Mouse (Mus musculus): ENCODE measurements at regions not wholly inside any gene's neighbourhood (a gene's known extent, or its start where the extent isn't known, plus 50 kb on each side); places are given as distances from the start of the nearest gene placed in this dataset.
A peak's percentile ranks its signal among the peaks of the same experiment; 100 is the strongest.

GRCm38 (mm10) chr4:81727735-81728581, 285.3 kb upstream of the Mpdz start:
- DNase-seq = no peak

GRCm38 (mm10) chr4:81726761-81727723, 284.4 kb upstream of the Mpdz start:
- peak; percentile 17 for DNase-seq

GRCm38 (mm10) chr4:81724751-81725150, 282.1 kb upstream of the Mpdz start:
- no peak for DNase-seq

- DNase-seq = no peak
Observed at GRCm38 (mm10) chr4:81712378-81712777, 269.8 kb upstream of the Mpdz start.

GRCm38 (mm10) chr4:81695182-81695581, 252.6 kb upstream of the Mpdz start:
- no peak for DNase-seq

GRCm38 (mm10) chr4:81677205-81677604, 234.6 kb upstream of the Mpdz start:
- no peak for DNase-seq

- no peak for DNase-seq
Observed at GRCm38 (mm10) chr4:81674871-81675270, 232.3 kb upstream of the Mpdz start.

GRCm38 (mm10) chr4:81673398-81674265, 231.0 kb upstream of the Mpdz start:
- DNase-seq = no peak

- DNase-seq = no peak
Observed at GRCm38 (mm10) chr4:81671986-81672385, 229.4 kb upstream of the Mpdz start.

GRCm38 (mm10) chr4:81669181-81669580, 226.6 kb upstream of the Mpdz start:
- peak; percentile 34 for DNase-seq

GRCm38 (mm10) chr4:81661096-81661495, 218.5 kb upstream of the Mpdz start:
- no peak for DNase-seq

GRCm38 (mm10) chr4:81628496-81628828, 185.8 kb upstream of the Mpdz start:
- DNase-seq = no peak

GRCm38 (mm10) chr4:81627714-81628495, 185.3 kb upstream of the Mpdz start:
- no peak for DNase-seq

GRCm38 (mm10) chr4:81625348-81625934, 182.8 kb upstream of the Mpdz start:
- peak; percentile 10 for DNase-seq

- DNase-seq = no peak
Observed at GRCm38 (mm10) chr4:81624111-81624510, 181.5 kb upstream of the Mpdz start.

GRCm38 (mm10) chr4:81621391-81622137, 178.9 kb upstream of the Mpdz start:
- DNase-seq = peak; percentile 14

- DNase-seq = no peak
Observed at GRCm38 (mm10) chr4:81617191-81617590, 174.6 kb upstream of the Mpdz start.

GRCm38 (mm10) chr4:81611191-81611590, 168.6 kb upstream of the Mpdz start:
- DNase-seq = no peak

GRCm38 (mm10) chr4:81600396-81600795, 157.8 kb upstream of the Mpdz start:
- no peak for DNase-seq

GRCm38 (mm10) chr4:81597390-81597789, 154.8 kb upstream of the Mpdz start:
- DNase-seq = no peak

Measured in gastrocnemius, postnatal 10 days (tissue).